Mouse (Mus musculus) forebrain, postnatal 0 days (tissue): ENCODE results near the gene Slc43a1. TPM values are rescaled to one million over a fixed set of nuclear protein-coding genes. Genes with fewer than 3 reads are reported as not detected.

Experiments used
- ATAC-seq: fragments of 200-750 bp; cut with Nextera tagmentation; 2 replicates; pipeline ENCODE4 v1.8.0; 2017; ENCODE audit warnings: mild to moderate bottlenecking, moderate library complexity
- DNase-seq: peaks from one replicate; pipeline ENCODE4 v3.0.0-alpha.2; 2015
- H3K27ac ChIP-seq: fragments of 300-500 bp; sonication (generic); 2 replicates; pipeline ENCODE4 v1.5.1; 2014; ENCODE audit warnings: low read depth, mild to moderate bottlenecking, antibody characterized with exemption, low read length, moderate library complexity, mixed read lengths
- H3K27me3 ChIP-seq: fragments of 300-500 bp; sonication (generic); 2 replicates; pipeline ENCODE4 v1.6.1; 2014; ENCODE audit warnings: mild to moderate bottlenecking, low read length, mixed read lengths; ENCODE audit not compliant: insufficient read depth
- H3K36me3 ChIP-seq: fragments of 300-500 bp; sonication (generic); 2 replicates; pipeline ENCODE4 v1.6.1; 2014; ENCODE audit warnings: mild to moderate bottlenecking, moderate library complexity; ENCODE audit not compliant: insufficient read depth
- H3K4me1 ChIP-seq: fragments of 300-500 bp; sonication (generic); 2 replicates; pipeline ENCODE4 v1.6.1; 2014; ENCODE audit warnings: antibody characterized with exemption; ENCODE audit not compliant: insufficient read depth
- H3K4me2 ChIP-seq: fragments of 300-500 bp; sonication (generic); 2 replicates; pipeline ENCODE4 v1.6.1; 2014; ENCODE audit warnings: low read depth, mild to moderate bottlenecking, moderate library complexity
- H3K4me3 ChIP-seq: fragments of 300-500 bp; sonication (generic); 2 replicates; pipeline ENCODE4 v1.5.1; 2014; ENCODE audit warnings: low read depth, low read length, mixed read lengths
- H3K9ac ChIP-seq: fragments of 300-500 bp; sonication (generic); 2 replicates; pipeline ENCODE4 v1.6.1; 2014; ENCODE audit warnings: mild to moderate bottlenecking
- H3K9me3 ChIP-seq: fragments of 300-500 bp; sonication (generic); 2 replicates; pipeline ENCODE4 v1.6.1; 2016; ENCODE audit warnings: low read length
- CTCF ChIP-seq: sonication (generic); IDR thresholded peaks from 2 replicates; pipeline ENCODE4 v1.5.1; 2016; ENCODE audit warnings: antibody characterized with exemption, control low read depth, low read depth
- WGBS: fragments of 180-500 bp; shearing (Covaris S2); extraction: QIAGEN DNeasy Blood & Tissue Kit; methylation state at CpG from one replicate; pipeline ENCODE4 v1.1.7; 2014; 5-methylcytosine and 5-hydroxymethylcytosine counted together
- polyA plus RNA-seq: library from polyadenylated mRNA; unstranded; fragments of >200 nt; fragmentation: Nextera tagmentation; extraction: Ambion mirVana; gene quantifications from 2 replicates; pipeline ENCODE4 v1.2.1, GENCODE M21; 2015
- total RNA-seq: library from RNA; depleted of rRNA; stranded (reverse); fragments of >200 nt; gene quantifications from 2 replicates; pipeline ENCODE4 v1.2.3, GENCODE M21; 2014

Slc43a1 gene
- total and polyA plus RNA-seq, 2 experiments from 2014 or later, result 0.94 to 3.0 TPM

GRCm38 (mm10) chr2:84875842-84876241 is 37.2 kb downstream of the Slc43a1 start:
- no peak for TF ChIP-seq CTCF
- Histone ChIP-seq H3K36me3 (peaks cover 7% of the 10 kb centered on the region), H3K9ac (no peak overlapping the region), H3K27me3 (peaks cover 14% of the 10 kb centered on the region), H3K27ac (no peak overlapping the region), H3K4me2 (no peak overlapping the region), H3K4me3 (no peak overlapping the region), H3K4me1 (0 out of 2 replicates have a peak, but pooled peaks cover 5% of the 10 kb centered on the region), H3K9me3 (no peaks in the 10 kb centered on the region)
- WGBS, result 52% methylated on average over 6 of the region's 6 CpGs
- DNase-seq (no peak), ATAC-seq (no peak)

- H3K36me3 ChIP-seq, result peaks cover 7% of the 10 kb centered on the region
- peaks cover 9% of the 10 kb centered on the region; the same call in 1 of the 2 replicates for H3K27me3 ChIP-seq
- no peak for DNase-seq
- no peaks in the 10 kb centered on the region for H3K9me3 ChIP-seq
- no peak overlapping the region for H3K27ac ChIP-seq
- no peak for TF ChIP-seq CTCF
- no peak overlapping the region for H3K9ac ChIP-seq
- H3K4me3 ChIP-seq, result no peak overlapping the region
- H3K4me2 ChIP-seq, result no peak overlapping the region
- ATAC-seq, result no peak
- H3K4me1 ChIP-seq, result 0 out of 2 replicates have a peak, but pooled peaks cover 3% of the 10 kb centered on the region
- 89% methylated on average over 7 of the region's 8 CpGs for WGBS
These were observed 41.9 kb downstream of the Slc43a1 start for GRCm38 (mm10) chr2:84880590-84880989.

- Histone ChIP-seq H3K4me1 (0 out of 2 replicates have a peak, but pooled peaks cover 3% of the 10 kb centered on the region), H3K27me3 (peaks cover 9% of the 10 kb centered on the region; the same call in 1 of the 2 replicates), H3K9me3 (no peaks in the 10 kb centered on the region), H3K9ac (no peak overlapping the region), H3K36me3 (peaks cover 7% of the 10 kb centered on the region), H3K4me3 (no peak overlapping the region), H3K4me2 (peak overlapping the region; percentile 93), H3K27ac (no peak overlapping the region)
- DNase-seq, result no peak
- no peak for ATAC-seq
- no peak for TF ChIP-seq CTCF
- WGBS, result 15% methylated on average over 23 of the region's 23 CpGs
These were observed 44.0 kb downstream of the Slc43a1 start for GRCm38 (mm10) chr2:84882606-84883005.

GRCm38 (mm10) chr2:84883084-84883483 is 44.4 kb downstream of the Slc43a1 start:
- DNase-seq, result no peak
- no peak for ATAC-seq
- WGBS, result 25% methylated on average over 6 of the region's 6 CpGs
- no peak overlapping the region for H3K27ac ChIP-seq
- H3K9ac ChIP-seq, result no peak overlapping the region
- H3K27me3 ChIP-seq, result peaks cover 9% of the 10 kb centered on the region; the same call in 1 of the 2 replicates
- no peak for TF ChIP-seq CTCF
- H3K4me1 ChIP-seq, result 0 out of 2 replicates have a peak, but pooled peaks cover 3% of the 10 kb centered on the region
- peak overlapping the region; percentile 93 for H3K4me2 ChIP-seq
- no peak overlapping the region for H3K4me3 ChIP-seq
- H3K9me3 ChIP-seq, result no peaks in the 10 kb centered on the region
- peaks cover 6% of the 10 kb centered on the region for H3K36me3 ChIP-seq

- H3K4me3 ChIP-seq, result no peak overlapping the region
- peaks cover 2% of the 10 kb centered on the region for H3K36me3 ChIP-seq
- 0 out of 2 replicates have a peak overlapping the region, but pooled peaks have one; percentile 28 for H3K9ac ChIP-seq
- H3K27me3 ChIP-seq, result peaks cover 9% of the 10 kb centered on the region; the same call in 1 of the 2 replicates
- TF ChIP-seq CTCF, result no peak
- no peak overlapping the region for H3K27ac ChIP-seq
- H3K4me1 ChIP-seq, result 0 out of 2 replicates have a peak, but pooled peaks cover 3% of the 10 kb centered on the region
- WGBS, result 7% methylated on average over 11 of the region's 11 CpGs
- no peak for ATAC-seq
- no peak for DNase-seq
- no peaks in the 10 kb centered on the region for H3K9me3 ChIP-seq
- peak overlapping the region; percentile 93 for H3K4me2 ChIP-seq
These were observed 44.9 kb downstream of the Slc43a1 start for GRCm38 (mm10) chr2:84883530-84883929.

- Histone ChIP-seq H3K4me3 (no peak overlapping the region), H3K9ac (0 out of 2 replicates have a peak overlapping the region, but pooled peaks have one; percentile 28), H3K9me3 (no peaks in the 10 kb centered on the region), H3K27me3 (peaks cover 9% of the 10 kb centered on the region; the same call in 1 of the 2 replicates), H3K36me3 (no peaks in the 10 kb centered on the region), H3K4me2 (peak overlapping the region; percentile 93), H3K4me1 (0 out of 2 replicates have a peak, but pooled peaks cover 3% of the 10 kb centered on the region), H3K27ac (no peak overlapping the region)
- WGBS, result 66% methylated on average over 4 of the region's 4 CpGs
- TF ChIP-seq CTCF, result no peak
- DNase-seq, result no peak
- no peak for ATAC-seq
These were observed 45.3 kb downstream of the Slc43a1 start for GRCm38 (mm10) chr2:84883942-84884341.

GRCm38 (mm10) chr2:84884611-84885010 is 46.0 kb downstream of the Slc43a1 start:
- DNase-seq, result no peak
- Histone ChIP-seq H3K4me2 (peak overlapping the region; percentile 93), H3K9me3 (no peaks in the 10 kb centered on the region), H3K4me3 (peak overlapping the region; percentile 74), H3K4me1 (peaks cover 3% of the 10 kb centered on the region; the same call in 1 of the 2 replicates), H3K9ac (0 out of 2 replicates have a peak overlapping the region, but pooled peaks have one; percentile 69), H3K36me3 (no peaks in the 10 kb centered on the region), H3K27ac (no peak overlapping the region), H3K27me3 (peaks cover 9% of the 10 kb centered on the region)
- 45% methylated on average over 4 of the region's 4 CpGs for WGBS
- TF ChIP-seq CTCF, result peak; percentile 28; the same call in 1 of the 2 replicates
- no peak for ATAC-seq
